Mouse (Mus musculus) heart, postnatal 14 days (tissue): ENCODE measurements at regions not wholly inside any gene's neighbourhood (a gene's known extent, or its start where the extent isn't known, plus 50 kb on each side); places are given as distances from the start of the nearest gene placed in this dataset.

Source experiments
- DNase-seq, 2 experiments: peaks; one replicate each; pipeline ENCODE4 v3.0.0; 2021 to 2022
- intact Hi-C: fragments of 180-260 bp; cut with DNase I; formaldehyde crosslinking; loops from one replicate; pipeline ENCODE4 v1.15.1; 2025

DNA sequence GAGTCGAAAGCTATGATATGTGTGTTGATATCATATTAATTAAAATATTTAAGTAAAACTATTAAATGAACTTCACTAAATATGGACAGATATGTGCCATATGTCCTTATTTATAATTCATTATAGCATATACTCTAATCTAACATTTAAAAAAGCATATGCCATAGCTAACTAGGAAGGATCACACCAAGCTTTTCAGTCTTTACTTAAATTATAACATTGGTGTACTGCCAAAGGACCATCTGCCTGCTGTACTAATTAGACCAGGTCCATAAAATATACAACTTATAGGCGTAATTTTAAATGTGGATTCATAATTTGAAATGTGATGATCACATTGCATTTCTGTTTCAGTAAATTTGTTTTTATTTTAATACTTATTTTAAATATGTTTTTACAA, 651.9 kb upstream of the Klhl1 start:
- no peak for DNase-seq
- intact Hi-C loops, result no loop called here

DNA sequence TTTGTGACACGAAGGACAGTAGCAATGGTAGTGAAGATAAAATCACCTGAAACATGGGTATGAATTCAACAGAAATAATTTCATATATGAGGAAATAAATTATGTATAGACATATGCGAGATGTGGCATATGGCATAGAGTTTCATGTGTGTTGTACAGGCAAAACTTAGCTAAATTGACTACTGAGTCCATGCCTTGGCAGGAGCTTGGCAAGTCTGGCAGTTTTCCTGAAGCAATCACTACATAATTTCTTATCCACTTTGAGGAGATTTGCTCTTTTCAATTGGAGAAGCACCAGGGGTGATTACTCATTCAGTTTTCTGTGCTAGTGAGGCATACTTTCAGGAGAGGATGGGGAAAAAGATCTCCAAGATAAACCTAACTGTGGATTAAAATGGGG, 646.9 kb upstream of the Klhl1 start:
- intact Hi-C loops, result no loop called here
- DNase-seq, result no peak

DNA sequence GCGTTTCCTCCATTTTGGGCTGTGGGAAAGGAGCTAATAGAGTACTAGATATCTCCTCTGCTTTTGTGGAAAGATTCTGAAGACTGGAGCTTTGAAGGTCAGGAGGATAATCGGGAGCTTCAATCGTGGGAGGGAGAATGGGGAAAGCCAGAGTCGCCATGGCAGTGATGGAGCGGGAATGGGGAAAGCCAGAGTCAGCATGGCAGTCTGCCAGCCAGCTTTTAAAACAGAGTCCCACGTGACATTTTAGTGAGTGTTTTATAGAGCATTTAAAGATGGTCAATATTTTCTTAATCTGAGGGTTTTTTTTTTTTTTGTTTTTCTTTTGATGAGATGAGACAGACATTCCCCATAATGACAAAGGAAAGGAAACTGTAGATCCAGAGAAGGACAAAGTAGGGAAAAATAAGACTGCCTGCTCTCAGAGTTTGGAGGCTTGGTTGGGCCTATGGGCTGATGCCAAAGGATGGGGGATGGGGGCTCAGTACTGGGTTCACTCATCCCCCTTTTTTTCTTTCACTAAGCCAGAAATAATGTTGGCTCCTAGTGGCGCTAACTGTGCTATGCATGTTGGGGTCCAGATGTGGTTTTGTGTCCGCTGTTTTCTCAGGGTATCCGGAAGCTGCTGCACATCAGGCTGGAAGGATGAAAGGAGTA, 630.2 kb upstream of the Klhl1 start:
- DNase-seq, result no peak
- intact Hi-C loops, result no loop called here

DNA sequence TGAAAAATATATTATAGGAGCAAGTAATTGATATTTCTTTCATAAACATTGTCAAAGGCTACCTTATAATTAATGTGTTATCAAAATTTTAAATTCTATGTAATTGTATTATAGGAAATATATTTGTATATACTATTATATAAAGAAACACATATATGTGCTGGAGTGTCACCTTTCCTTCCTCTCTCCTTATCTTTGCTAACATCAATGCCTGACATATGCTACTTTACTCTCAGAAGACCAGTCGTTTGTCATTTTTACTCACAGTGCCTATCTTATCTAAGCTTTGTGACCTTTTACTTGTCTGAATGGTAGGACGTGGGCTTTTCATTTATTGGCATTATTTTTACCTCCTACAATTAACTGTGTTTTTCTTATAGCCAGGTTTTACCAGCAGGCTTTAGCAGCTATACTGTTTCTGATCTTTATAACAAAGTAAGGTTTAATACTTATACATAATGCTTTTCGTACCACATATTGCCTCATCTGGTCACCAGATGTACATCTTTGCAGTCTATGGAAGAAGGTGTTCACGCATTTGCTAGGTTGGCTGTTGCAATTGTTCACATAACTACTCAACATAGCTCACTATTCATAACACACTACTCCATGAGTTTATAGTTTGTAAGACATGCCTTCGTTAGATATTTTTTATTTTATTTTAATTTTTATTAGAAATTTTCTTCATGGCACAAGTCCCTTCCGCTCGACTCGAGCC, 597.2 kb upstream of the Klhl1 start:
- intact Hi-C loops, result no loop called here
- DNase-seq, result no peak

DNA sequence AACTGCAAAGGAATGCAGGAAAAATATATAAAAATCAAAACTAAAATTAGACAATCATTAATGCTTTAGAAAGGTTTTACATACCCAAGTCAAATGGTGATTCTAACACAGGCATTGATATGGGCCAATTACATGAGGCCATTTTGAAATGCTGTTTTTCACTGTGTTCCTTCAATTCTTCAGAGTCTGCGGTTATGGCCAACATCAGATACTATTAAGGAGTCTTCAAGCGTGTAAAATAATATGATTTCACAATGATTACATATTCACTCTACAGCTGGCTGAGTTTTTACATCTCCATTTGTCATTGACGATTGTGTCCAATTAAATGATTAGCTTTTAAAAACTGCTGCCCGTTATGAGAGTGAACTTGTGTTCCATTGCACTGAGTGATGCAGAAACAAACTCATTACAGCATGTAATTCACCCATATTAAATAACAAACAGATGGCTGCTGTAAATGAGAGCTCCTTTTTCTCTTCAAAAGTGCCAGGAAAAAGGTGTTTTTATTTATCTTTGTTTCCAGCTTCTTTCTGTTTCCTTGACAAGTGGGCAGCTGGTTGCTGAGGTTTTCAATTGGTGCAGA, 582.3 kb upstream of the Klhl1 start:
- DNase-seq, result no peak
- intact Hi-C loops, result no loop called here

DNA sequence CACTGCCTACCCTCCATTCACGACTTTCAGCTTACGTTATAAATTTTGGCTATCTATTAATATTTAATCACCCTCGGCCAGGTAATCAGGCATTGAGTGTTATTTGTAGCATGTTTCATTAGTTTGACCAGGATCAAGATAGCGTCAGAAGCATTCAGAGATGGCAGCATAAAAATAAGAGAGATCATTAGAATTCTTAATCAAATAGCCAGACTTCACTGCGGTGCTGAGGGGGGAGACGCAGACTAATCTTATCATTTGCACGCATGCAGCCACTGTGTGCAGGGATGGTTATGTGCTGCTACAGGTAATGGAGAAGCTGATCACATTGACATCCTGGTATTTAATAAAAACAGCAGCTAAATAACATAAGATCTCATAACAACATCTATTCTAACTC, 574.5 kb upstream of the Klhl1 start:
- intact Hi-C loops, result no loop called here
- no peak for DNase-seq

DNA sequence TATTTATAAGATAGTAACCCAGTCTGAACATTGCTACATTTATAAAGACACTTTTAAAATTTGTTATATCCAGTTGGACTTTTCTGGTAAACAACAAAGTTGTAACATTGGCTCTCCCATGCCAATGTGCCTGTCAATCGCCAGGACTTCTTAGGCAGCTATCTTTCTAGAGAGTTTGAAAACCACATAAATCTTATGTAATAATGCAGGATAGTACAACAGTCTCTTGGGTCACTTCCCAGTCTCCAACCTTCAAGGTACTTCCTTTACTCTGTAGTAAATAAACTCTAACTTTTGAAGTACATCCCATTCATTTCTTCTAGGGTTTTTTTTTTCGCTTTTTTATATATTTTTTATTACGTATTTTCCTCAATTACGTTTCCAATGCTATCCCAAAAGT, 570.0 kb upstream of the Klhl1 start:
- intact Hi-C loops, result no loop called here
- no peak for DNase-seq

DNA sequence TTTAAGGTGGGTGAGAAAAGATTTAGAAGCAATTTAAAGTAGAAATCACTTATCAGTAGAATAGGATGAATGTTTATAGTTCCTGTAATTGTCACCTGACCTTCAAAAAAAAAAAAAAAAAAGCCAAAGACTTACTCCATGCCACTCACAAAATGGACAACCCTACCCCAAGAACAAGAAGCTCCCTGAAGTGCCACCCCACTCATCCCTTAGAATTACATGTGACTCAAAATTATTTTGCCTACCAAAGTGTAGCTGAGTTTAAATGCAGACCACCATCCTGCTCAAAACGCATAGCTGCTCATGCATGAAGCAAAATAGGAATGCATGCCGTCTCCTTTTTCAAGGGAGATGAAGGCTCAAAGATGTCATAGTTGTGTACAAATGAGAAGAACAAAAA, 568.4 kb upstream of the Klhl1 start:
- no peak for DNase-seq
- intact Hi-C loops, result no loop called here

DNA sequence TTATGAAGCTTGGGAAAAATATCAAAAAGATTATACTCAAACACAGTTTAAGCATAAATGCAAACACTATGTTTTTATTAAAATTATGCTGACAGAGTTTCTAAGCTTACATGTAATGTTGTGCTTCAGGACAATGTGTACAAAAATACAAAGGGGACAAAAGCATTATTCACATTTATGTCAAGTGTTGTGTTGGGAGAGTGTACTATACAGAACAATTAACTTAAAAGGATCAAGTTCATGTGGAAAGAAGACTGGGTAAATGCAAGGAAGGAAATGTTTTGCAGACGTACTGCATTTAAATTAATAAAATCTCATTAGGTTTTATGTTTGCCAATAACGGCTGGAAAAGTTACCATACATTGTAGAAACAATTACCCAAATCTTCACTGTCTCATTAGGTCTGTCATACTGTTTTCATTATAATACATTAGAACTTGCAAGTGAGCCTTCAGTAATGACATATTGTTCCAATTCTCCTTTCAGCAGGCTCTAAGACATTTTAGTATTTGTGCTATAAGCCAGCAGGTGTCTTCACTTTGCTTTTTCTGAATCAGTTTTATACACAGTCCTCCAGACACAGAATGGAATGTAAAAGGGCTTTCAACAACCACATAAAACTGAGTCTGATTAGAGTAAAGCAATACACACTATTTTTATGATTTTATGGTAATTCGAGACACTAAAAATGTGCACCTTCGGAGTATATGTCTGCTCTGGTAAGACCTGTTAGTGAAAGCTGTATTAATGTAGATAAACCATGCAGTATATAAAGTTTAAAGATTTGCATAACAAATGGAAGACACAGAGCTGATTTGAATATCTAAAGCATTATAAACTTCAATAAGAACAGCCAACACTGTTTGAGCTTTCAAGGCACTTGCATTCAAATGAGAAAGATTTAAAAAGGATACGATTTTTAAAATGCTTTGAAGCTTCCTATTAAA, 567.7 kb upstream of the Klhl1 start:
- DNase-seq, result no peak
- intact Hi-C loops, result no loop called here

DNA sequence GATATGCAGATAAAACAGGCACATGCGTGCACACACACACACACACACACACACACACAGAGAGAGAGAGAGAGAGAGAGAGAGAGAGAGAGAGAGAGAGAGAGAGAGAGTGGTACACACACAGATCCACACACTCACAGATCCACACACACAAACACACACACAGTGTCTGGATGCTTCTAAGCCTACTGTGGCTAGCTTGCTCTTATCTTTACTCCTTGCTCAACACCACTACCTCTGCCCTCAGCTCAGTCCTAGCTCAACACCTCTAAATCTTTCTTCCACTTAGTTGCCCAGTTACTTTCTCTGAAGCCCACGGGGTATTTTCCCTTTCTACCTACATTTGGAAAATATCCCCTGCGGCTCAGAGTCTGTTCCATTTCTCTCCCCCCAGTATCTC, 555.9 kb upstream of the Klhl1 start:
- no peak for DNase-seq
- intact Hi-C loops, result no loop called here

DNA sequence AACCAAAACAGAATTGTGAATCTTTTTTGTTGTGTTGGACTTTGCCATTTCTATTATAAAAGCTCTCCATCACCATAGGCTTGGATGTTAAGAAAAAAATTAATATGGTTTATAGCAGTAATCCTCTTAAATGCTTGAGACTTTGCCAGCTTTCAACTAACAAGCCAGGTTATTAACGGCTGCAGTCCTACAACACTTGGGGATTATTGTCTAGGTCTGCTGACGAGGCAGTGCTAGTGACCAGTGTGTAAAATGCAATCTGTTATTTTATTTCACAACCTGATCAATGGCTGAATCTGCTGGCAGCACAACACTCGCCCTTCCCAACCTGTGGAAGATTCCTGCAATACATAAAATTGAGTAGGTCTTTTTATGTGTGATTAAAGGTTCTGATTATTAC, 549.9 kb upstream of the Klhl1 start:
- no peak for DNase-seq
- intact Hi-C loops, result no loop called here

DNA sequence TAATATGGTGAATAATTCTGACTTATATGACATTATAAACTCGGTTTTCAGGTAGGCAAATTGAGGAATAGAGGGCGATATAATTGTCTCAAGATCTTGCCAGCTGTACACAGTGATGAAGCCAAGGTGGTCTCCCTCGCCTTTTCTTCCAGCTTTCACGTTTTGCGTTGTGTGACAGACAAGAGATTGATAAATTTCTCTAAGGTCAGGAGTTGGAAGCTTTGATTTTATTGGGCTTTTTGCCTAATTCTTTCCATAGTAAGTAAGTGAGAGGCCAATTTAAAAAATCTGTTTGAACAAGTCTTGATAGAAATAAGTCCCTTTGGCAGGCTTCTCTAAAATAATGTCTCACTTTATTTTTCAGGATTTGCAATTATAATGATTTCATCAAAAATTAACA, 549.4 kb upstream of the Klhl1 start:
- intact Hi-C loops, result no loop called here
- DNase-seq, result no peak

DNA sequence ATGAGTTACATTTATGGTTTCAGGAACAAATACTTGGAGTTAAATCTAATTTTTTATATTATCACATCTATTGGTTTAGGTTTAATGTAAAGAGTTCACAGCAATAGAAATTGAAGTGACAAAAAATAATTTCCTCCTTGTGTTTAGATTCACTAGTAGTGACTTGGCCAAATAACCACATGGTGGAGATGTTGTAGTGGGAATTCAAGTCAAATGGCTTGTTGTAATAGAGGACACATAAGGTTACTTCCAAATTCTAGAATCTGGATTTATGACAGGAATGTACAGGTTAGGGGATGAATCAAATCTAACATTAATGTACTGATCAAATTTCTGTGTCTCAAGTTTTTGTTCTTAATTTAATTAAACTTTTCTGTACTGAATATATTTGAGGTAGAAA, 526.4 kb upstream of the Klhl1 start:
- DNase-seq, result no peak
- intact Hi-C loops, result no loop called here

DNA sequence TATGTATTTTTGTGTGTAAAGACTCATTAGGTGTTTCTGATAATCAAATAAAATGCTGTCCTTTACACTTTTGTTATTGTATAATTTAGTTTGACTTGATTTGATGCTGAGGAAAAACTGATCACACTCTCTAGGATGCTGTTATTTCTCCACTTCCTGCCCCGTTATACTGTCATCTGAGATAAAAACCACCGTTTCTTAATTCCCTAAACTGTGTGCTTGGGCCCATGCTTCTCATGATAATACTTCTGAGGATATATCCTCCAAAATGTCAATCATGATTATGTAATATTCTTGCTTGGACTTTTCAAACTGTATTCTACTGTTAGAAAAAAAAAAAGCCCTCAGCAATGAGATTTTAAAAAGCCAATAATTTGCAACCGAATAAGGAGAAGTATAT, 520.9 kb upstream of the Klhl1 start:
- intact Hi-C loops, result no loop called here
- DNase-seq, result no peak

DNA sequence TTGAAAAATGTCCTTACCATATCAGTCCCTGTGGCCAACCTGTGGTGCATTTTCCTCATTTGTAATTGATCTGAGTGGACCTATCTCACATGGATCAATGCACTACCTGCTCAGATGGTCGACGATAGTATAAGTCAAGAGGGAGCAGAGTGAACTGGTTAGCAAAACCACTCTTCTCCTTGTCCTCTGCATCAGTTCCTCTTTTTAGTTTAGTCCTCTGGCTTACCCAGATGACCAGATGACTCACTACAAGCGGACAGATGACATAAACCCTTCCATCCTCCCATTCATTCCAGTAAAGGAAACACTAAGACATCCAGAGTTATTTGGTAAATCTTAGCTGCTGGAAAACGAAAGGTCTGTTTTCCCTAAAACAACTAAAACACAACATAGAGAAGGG, 509.6 kb upstream of the Klhl1 start:
- DNase-seq, result no peak
- intact Hi-C loops, result no loop called here

DNA sequence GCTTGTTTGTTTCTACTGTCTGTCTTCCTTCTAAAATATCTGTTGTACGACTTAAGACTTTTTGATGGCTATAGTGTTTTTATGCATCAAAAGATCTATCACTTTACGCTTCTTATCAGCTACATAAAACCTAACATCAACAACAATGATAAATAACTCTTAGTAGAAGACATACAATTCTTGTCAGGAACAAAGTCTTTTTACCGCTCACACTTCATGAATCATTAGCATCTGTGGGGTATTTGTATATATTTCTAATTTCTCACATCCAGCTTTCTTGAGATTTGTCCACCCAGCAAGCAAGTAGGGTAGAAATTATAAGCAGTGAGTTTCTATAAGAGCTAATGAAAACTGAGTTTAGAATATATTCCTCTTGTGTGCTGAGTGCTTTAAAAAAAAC, 487.4 kb upstream of the Klhl1 start:
- intact Hi-C loops, result no loop called here

DNA sequence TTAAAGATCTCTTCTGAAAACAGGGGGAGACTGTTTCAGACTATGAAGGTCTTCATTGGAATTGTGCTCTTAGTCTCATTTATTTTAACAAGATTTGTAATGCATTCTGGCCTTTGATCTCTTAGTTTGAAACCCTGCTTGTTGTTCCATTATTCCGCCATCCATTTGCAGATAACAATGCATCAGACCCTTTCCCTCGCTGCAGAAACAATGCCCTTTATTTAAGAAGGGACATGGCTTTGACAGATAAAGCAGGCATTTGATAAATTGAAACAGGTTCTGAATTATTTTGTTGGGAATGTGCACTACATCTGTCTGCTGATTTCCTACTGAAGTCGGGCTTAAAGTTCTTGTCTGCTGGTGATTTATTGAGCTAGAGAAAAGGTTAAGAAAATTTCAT, 476.2 kb upstream of the Klhl1 start:
- DNase-seq, result no peak

More for the DNA sequence above, 487.4 kb upstream of the Klhl1 start:
- DNase-seq, result no peak

DNA sequence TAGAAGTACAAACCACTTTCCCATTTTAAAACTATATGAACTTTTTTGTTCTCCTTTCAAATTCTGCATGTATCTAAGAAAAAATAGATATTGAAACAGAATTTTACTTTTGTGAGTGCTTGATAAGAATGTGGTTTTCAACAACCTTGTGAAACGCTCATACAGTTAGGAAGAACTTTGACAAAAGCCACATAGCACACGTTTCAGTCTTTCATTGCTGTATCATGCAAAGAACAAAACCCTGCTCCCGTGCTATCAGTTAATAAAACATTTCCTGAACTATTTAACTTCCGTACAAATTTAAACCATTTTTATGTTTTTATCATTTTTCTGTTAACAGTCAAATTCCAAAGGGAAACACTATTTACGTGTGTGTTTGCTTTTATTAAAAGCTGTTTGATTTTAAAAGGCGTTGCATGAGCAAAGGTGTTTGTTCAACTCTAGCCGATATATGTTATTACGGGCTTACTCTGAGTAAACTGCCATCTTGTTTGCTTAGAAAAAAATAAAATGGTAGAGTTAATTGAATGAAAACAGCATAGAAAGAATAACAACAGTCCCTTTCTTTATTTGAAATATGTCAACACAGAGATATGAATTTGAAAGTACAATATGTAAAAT, 471.8 kb upstream of the Klhl1 start:
- no peak for DNase-seq
- intact Hi-C loops, result no loop called here

More for the DNA sequence above, 476.2 kb upstream of the Klhl1 start:
- intact Hi-C loops, result no loop called here

DNA sequence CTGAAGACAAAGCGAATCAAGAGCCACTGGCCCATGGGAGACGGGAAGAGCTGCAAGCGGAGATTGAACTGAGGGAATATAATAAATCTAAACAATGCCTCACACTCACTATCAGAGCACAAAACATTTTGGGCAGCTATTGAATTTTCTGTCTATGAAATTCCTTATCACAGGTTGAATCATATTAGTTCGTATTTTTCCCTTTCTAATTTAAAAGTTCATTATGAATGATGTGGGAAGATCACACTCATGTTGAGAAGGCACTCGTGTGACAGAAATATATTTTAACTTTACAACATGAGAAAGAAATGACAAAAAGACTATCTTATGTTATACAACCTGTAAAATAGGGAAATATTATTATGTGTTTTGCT, 444.2 kb upstream of the Klhl1 start:
- DNase-seq, result no peak
- intact Hi-C loops, result no loop called here

DNA sequence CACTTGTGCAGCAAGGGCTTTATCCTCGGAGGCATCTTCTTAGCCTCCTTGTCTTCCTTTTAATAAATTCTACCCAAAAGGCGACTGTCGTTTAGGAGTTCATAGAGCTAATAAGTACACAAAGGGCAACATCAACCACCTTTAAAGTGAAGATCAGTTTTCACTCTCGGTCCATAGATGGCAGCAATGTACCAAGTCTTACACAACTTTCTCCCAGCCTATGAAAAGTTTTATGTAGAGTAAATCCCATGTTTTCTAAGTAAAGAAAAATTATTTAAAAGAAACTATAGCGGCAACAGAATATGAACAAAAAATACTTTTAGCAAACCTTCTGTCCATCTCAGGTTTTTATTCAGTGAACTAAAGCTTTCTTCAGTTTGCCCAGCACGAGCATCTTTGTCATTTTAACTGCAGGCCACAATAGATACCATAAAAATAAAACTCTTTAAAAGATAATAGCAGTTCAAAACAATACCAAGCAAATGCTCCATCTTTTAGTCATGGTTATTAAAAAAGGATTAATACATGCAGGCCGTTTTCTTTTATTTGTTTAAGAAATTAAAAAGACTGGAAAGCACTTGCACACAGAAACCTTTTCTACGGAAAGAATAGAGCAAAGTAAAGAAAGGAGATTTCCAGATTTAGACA, 443.6 kb upstream of the Klhl1 start:
- DNase-seq, result no peak
- intact Hi-C loops, result no loop called here
